Mouse (Mus musculus): Measurements from ENCODE around the gene Gpr39.

GRCm38 (mm10) chr1:125639501-125640253, 37.1 kb upstream of the Gpr39 start:
- TF ChIP-seq POLR2A (IDR thresholded peaks at IDR 0.05; ENCODE audit: low read depth, low read length) (no peak), CTCF (IDR thresholded peaks at IDR 0.05; ENCODE audit: extremely low read depth, insufficient read length, insufficient replicate concordance, low read depth, low read length) (no peak)
